Mouse (Mus musculus) neural tube, embryonic 13.5 days (tissue): ENCODE results near the gene Zdhhc21. TPM values are rescaled to one million over a fixed set of nuclear protein-coding genes. Genes with fewer than 3 reads are reported as not detected.

Experiments
- ATAC-seq: fragments of 200-750 bp; cut with Nextera tagmentation; 2 replicates; pipeline ENCODE4 v1.8.0; 2017; ENCODE audit warnings: low read depth, mild to moderate bottlenecking, moderate TSS enrichment, moderate library complexity
- H3K27ac ChIP-seq: fragments of 300-500 bp; sonication (generic); replicated peaks from 2 replicates; pipeline ENCODE4 v1.5.1; 2015; ENCODE audit warnings: moderate library complexity, mild to moderate bottlenecking, inconsistent platforms
- H3K27me3 ChIP-seq: fragments of 300-500 bp; sonication (generic); 2 replicates; pipeline ENCODE4 v1.6.1; 2015; ENCODE audit warnings: mild to moderate bottlenecking, inconsistent platforms
- H3K36me3 ChIP-seq: fragments of 300-500 bp; sonication (generic); 2 replicates; pipeline ENCODE4 v1.6.1; 2015; ENCODE audit warnings: mild to moderate bottlenecking, inconsistent platforms
- H3K4me1 ChIP-seq: fragments of 300-500 bp; sonication (generic); replicated peaks from 2 replicates; pipeline ENCODE4 v1.6.1; 2015; ENCODE audit warnings: inconsistent platforms
- H3K4me2 ChIP-seq: fragments of 300-500 bp; sonication (generic); 2 replicates; pipeline ENCODE4 v1.6.1; 2015; ENCODE audit warnings: inconsistent platforms, mild to moderate bottlenecking, moderate library complexity
- H3K4me3 ChIP-seq: fragments of 300-500 bp; sonication (generic); 2 replicates; pipeline ENCODE4 v1.5.1; 2015; ENCODE audit warnings: mild to moderate bottlenecking, inconsistent platforms
- H3K9ac ChIP-seq: fragments of 300-500 bp; sonication (generic); 2 replicates; pipeline ENCODE4 v1.6.1; 2015; ENCODE audit warnings: moderate library complexity, mild to moderate bottlenecking, inconsistent platforms
- H3K9me3 ChIP-seq: fragments of 300-500 bp; sonication (generic); 2 replicates; pipeline ENCODE4 v1.6.1; 2016; ENCODE audit warnings: inconsistent platforms
- WGBS: fragments of 180-500 bp; shearing (Covaris S2); methylation state at CpG from one replicate; pipeline ENCODE4 v1.1.7; 2015; 5-methylcytosine and 5-hydroxymethylcytosine counted together
- polyA plus RNA-seq: library from polyadenylated mRNA; unstranded; fragments of >200 nt; fragmentation: Nextera tagmentation; extraction: Ambion mirVana; gene quantifications from 2 replicates; pipeline ENCODE4 v1.2.1, GENCODE M21; 2015

Zdhhc21 gene
- 14.8 and 15.7 TPM in 2 replicates for polyA plus RNA-seq

DNA sequence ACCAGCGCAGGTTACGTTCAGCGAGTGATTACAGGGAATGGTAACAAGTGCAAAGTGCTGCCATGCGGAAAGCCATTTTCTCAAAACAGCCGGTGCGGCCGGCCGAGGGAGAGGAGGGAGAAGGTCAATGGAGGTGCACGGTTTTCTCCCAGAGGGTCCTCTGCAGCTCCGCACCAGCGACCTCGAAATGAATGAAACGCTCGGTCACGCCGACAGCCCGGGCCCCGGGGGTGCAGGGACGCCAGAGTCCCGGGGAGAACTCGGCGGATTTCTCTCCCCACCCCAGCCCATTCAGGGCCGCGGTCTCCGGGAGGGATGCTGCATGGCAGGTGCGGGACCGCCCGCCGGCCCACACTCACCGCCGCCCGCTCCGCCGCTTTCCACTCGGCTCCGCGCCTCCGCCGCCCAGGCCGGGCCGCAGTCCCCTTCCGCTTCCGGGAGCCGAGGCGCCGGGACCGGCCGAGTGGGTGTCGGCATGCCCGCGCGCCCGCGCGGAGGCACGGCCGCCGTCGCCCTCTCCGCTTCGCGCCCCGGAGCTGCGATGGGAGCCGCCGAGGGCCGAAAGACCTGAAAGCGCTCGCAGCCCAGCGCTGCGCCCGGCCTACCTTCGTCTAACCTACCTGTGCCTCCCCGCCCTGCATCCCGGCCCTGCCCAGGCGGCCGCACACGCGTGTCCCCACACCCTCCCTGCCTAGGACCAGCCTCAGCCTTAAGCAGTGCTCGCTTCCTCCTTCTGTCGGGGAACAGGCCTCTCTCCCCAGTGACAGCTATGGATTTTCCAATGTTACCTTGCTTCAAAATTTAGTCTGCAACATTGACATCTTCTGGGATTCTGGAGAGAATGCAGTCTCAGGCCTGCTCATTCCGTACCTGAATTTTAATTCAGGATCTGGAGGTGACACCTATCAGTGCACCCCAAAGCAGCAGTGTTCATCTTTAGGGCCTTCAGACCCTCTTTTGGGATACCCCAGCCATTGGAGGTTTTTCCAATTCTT is at the start of gene Zdhhc21:
Gene Zdhhc21, minus strand, starts transcription at position 828 of the 995 bp plus-strand sequence.
- H3K9me3 ChIP-seq: no peaks in the 10 kb centered on the region
- peak within 1 kb of the TSS; percentile 94 for H3K27ac ChIP-seq
- peaks cover 31% of the 10 kb centered on the region for H3K4me1 ChIP-seq
- peak; percentile 91 for ATAC-seq
- no peaks in the 10 kb centered on the region for H3K27me3 ChIP-seq
- peak within 1 kb of the TSS; percentile 75 for H3K4me2 ChIP-seq
- peak within 1 kb of the TSS; percentile 88 for H3K9ac ChIP-seq
- peak within 1 kb of the TSS; percentile 67 for H3K4me3 ChIP-seq
- H3K36me3 ChIP-seq: no peaks in the 10 kb centered on the region
- under 1% methylated on average over 70 of the region's 82 CpGs for WGBS

- H3K4me2 ChIP-seq: no peak overlapping the region
- H3K4me3 ChIP-seq: no peak overlapping the region
- no peaks in the 10 kb centered on the region for H3K27me3 ChIP-seq
- WGBS: 81% methylated on average over 10 of the region's 10 CpGs
- H3K9me3 ChIP-seq: no peaks in the 10 kb centered on the region
- H3K27ac ChIP-seq: no peak overlapping the region
- no peaks in the 10 kb centered on the region for H3K36me3 ChIP-seq
- ATAC-seq: no peak
- H3K9ac ChIP-seq: no peak overlapping the region
- H3K4me1 ChIP-seq: 0 out of 2 replicates have a peak, but pooled peaks cover 9% of the 10 kb centered on the region
These were observed 35.5 kb upstream of the Zdhhc21 start for GRCm38 (mm10) chr4:82895227-82895626.

DNA sequence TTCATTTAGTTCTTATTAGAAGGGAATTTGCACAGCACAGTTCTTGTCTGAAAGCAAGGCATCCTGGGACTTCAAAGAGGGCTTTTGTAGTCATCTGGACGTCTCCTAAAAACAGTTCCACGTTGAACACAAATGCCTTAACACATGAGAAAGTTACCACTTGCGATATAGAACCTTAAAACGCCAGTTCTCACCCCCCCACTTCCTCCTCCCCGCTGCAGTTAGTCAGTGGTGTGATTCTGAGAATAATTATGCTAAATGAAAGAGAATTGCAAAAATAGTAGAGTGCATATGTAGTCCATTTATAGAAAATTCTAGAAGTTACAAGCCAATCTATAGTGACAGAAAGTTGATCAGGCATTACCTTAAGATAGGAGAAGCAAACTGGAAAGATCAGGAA is 32.5 kb upstream of the Zdhhc21 start:
- Histone ChIP-seq H3K9me3 (no peaks in the 10 kb centered on the region), H3K4me1 (0 out of 2 replicates have a peak, but pooled peaks cover 9% of the 10 kb centered on the region), H3K27ac (no peak overlapping the region), H3K9ac (no peak overlapping the region), H3K36me3 (no peaks in the 10 kb centered on the region), H3K4me3 (no peak overlapping the region), H3K27me3 (no peaks in the 10 kb centered on the region), H3K4me2 (no peak overlapping the region)
- 82% methylated on average over 5 of the region's 5 CpGs for WGBS
- ATAC-seq: no peak

GRCm38 (mm10) chr4:82891566-82891965 is 31.8 kb upstream of the Zdhhc21 start:
- no peaks in the 10 kb centered on the region for H3K36me3 ChIP-seq
- H3K9me3 ChIP-seq: no peaks in the 10 kb centered on the region
- H3K27me3 ChIP-seq: no peaks in the 10 kb centered on the region
- ATAC-seq: no peak
- H3K4me2 ChIP-seq: no peak overlapping the region
- H3K4me1 ChIP-seq: 0 out of 2 replicates have a peak, but pooled peaks cover 9% of the 10 kb centered on the region
- no peak overlapping the region for H3K27ac ChIP-seq
- H3K4me3 ChIP-seq: no peak overlapping the region
- WGBS: 80% methylated on average over 2 of the region's 2 CpGs
- H3K9ac ChIP-seq: no peak overlapping the region

DNA sequence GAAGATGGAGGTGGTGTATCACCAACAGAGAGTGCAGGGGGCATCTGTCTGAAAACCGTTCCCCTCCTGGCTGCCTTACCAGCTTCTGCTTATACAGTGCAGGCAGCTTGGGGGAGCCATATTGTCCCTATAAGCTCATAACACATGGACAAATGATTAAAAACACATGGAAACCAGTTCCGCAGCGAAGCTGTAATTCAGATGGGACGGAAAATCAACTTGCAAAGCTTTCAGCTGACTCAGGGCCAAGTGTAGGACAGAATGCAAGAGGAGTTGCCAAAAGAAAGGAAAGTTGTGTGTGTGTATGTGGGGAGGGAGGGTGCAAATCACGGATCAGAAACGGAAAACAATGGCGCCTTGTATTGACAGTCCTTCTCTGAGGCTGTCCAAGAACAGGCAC is 31.3 kb upstream of the Zdhhc21 start:
- Histone ChIP-seq H3K9me3 (no peaks in the 10 kb centered on the region), H3K27ac (peak overlapping the region; percentile 52; the same call in 1 of the 2 replicates), H3K4me3 (no peak overlapping the region), H3K4me1 (0 out of 2 replicates have a peak, but pooled peaks cover 9% of the 10 kb centered on the region), H3K4me2 (no peak overlapping the region), H3K27me3 (no peaks in the 10 kb centered on the region), H3K36me3 (no peaks in the 10 kb centered on the region), H3K9ac (no peak overlapping the region)
- peak; percentile 27; the same call in 1 of the 2 replicates for ATAC-seq
- 60% methylated on average over 7 of the region's 7 CpGs for WGBS

- WGBS: 88% methylated on average over 4 of the region's 4 CpGs
These were observed 30.8 kb upstream of the Zdhhc21 start for GRCm38 (mm10) chr4:82890585-82890984.

DNA sequence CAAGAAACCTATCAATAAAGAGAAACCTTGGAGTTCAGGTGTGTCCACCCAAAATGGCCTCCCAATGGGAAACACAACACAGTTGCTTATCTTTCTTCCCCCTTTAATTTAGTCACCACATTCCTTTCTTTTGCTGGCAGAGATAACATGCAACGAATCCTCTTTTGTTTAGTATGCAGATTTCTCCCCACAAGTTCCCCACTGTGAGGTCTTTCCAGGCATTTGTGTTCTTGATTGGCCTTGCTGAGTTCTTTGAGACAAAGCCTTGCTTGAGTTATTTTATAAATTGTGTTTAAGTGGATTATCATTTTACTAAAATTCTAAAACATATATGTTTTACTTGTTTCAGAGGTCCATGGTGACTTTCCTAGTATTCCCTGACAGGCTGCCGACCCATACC is 26.4 kb upstream of the Zdhhc21 start:
- no peak for ATAC-seq
- Histone ChIP-seq H3K9me3 (no peaks in the 10 kb centered on the region), H3K27ac (no peak overlapping the region), H3K27me3 (no peaks in the 10 kb centered on the region), H3K9ac (no peak overlapping the region), H3K4me3 (no peak overlapping the region), H3K36me3 (no peaks in the 10 kb centered on the region), H3K4me2 (no peak overlapping the region), H3K4me1 (peaks cover 10% of the 10 kb centered on the region; the same call in 1 of the 2 replicates)
- WGBS: 58% methylated on average over 2 of the region's 2 CpGs

More at GRCm38 (mm10) chr4:82890585-82890984, 30.8 kb upstream of the Zdhhc21 start:
- H3K36me3 ChIP-seq: no peaks in the 10 kb centered on the region
- no peak for ATAC-seq
- no peak overlapping the region for H3K4me3 ChIP-seq
- no peak overlapping the region for H3K9ac ChIP-seq
- no peak overlapping the region for H3K4me2 ChIP-seq
- no peaks in the 10 kb centered on the region for H3K27me3 ChIP-seq
- 0 out of 2 replicates have a peak, but pooled peaks cover 9% of the 10 kb centered on the region for H3K4me1 ChIP-seq
- H3K9me3 ChIP-seq: no peaks in the 10 kb centered on the region
- H3K27ac ChIP-seq: peak overlapping the region; percentile 52; the same call in 1 of the 2 replicates

- no peaks in the 10 kb centered on the region for H3K36me3 ChIP-seq
These were observed 25.8 kb upstream of the Zdhhc21 start for GRCm38 (mm10) chr4:82885535-82885913.

DNA sequence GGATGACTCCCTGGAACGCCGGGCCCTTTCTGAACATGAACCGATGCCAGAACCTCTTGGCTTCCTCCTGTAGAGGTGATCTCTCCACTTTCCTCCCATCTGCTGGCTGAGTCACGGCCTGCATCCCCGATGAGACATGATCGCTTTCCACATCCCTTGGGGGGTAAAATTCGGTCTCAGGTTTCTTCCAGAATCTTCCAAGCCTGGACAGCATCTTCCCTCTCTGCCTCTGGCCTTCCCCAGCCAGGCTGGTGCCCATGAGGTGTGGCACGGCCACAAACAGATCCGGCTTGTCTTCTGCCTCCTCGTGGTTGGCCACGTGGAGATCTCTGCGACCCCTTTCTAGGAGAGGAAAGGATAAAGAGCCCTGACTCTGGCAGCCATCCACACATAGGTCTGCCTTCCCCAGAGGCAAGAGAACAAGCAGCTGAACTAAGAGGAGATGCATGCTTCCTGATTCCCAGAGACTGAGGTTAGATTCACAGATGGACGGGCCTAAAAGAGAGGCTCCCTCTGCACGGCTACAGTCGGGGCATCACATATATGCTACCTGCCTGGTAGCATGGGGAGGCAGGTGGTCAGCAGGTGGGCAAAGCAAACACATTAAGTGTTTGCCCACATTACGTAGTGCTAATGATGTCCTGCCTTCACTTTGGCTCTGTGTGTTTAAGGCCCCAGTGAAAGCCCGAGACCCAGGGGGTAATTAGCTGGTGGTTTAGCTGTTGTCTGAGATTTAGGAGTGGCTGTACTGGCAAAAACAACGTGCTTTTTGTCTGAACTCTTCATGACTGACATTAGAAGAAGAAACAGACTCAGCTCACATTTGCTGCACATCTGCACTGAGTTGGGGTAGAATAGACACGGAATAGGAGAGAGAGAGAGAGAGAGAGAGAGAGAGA is 25.1 kb upstream of the Zdhhc21 start, which contains the start of gene Cer1:
Gene Cer1, minus strand, starts transcription at position 513 of the 899 bp plus-strand sequence.
- no peak within 1 kb of the TSS for H3K4me2 ChIP-seq
- no peak for ATAC-seq
- H3K4me3 ChIP-seq: no peak within 1 kb of the TSS
- peaks cover 5% of the 10 kb centered on the region; the same call in 1 of the 2 replicates for H3K4me1 ChIP-seq
- 59% methylated on average over 18 of the region's 19 CpGs for WGBS
- no peaks in the 10 kb centered on the region for H3K27me3 ChIP-seq
- no peak within 1 kb of the TSS for H3K27ac ChIP-seq
- no peak within 1 kb of the TSS for H3K9ac ChIP-seq
- H3K36me3 ChIP-seq: no peaks in the 10 kb centered on the region
- H3K9me3 ChIP-seq: no peaks in the 10 kb centered on the region

More at GRCm38 (mm10) chr4:82885535-82885913, 25.8 kb upstream of the Zdhhc21 start:
- no peaks in the 10 kb centered on the region for H3K9me3 ChIP-seq
- H3K9ac ChIP-seq: no peak overlapping the region
- H3K27me3 ChIP-seq: no peaks in the 10 kb centered on the region
- ATAC-seq: no peak
- no peak overlapping the region for H3K4me3 ChIP-seq
- no peak overlapping the region for H3K27ac ChIP-seq
- 30% methylated on average over 1 of the region's 1 CpGs for WGBS
- H3K4me2 ChIP-seq: no peak overlapping the region
- peaks cover 5% of the 10 kb centered on the region; the same call in 1 of the 2 replicates for H3K4me1 ChIP-seq

DNA sequence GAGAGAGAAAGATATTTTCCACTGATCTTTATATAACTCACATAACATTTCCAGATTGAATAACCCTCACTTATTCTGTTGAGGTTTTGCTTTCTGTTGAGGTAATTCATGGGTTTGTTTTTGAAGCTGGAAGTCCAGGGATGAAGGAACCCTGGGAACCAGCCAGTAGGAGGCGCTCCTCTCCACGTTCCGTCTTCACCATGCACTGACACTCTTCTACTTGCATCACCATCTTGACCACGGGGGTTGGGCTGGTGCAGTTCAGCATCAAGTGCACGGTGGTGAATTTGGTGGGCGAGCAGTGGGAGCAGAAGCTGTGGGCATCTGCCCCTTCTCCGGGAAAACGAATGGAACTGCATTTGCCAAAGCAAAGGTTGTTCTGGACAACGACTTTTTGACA is 22.7 kb upstream of the Zdhhc21 start:
- Histone ChIP-seq H3K9me3 (no peaks in the 10 kb centered on the region), H3K4me2 (no peak overlapping the region), H3K4me1 (peaks cover 5% of the 10 kb centered on the region; the same call in 1 of the 2 replicates), H3K4me3 (no peak overlapping the region), H3K27ac (no peak overlapping the region), H3K9ac (no peak overlapping the region), H3K27me3 (no peaks in the 10 kb centered on the region), H3K36me3 (no peaks in the 10 kb centered on the region)
- no peak for ATAC-seq
- 80% methylated on average over 9 of the region's 9 CpGs for WGBS

GRCm38 (mm10) chr4:82881366-82881765 is 21.6 kb upstream of the Zdhhc21 start:
- no peaks in the 10 kb centered on the region for H3K27me3 ChIP-seq
- WGBS: 76% methylated on average over 3 of the region's 3 CpGs

More at GRCm38 (mm10) chr4:82881366-82881765, 21.6 kb upstream of the Zdhhc21 start:
- no peak for ATAC-seq
- no peak overlapping the region for H3K9ac ChIP-seq
- no peak overlapping the region for H3K4me3 ChIP-seq
- no peaks in the 10 kb centered on the region for H3K9me3 ChIP-seq
- no peaks in the 10 kb centered on the region for H3K36me3 ChIP-seq
- H3K4me2 ChIP-seq: no peak overlapping the region
- no peak overlapping the region for H3K27ac ChIP-seq
- H3K4me1 ChIP-seq: peaks cover 5% of the 10 kb centered on the region; the same call in 1 of the 2 replicates
